Mouse (Mus musculus) thymus, postnatal 36 days (tissue): Measurements from ENCODE around the gene Rab33b.
"Not testable (repeated sequence)": the region's sequence is repeated elsewhere in the genome, so short reads cannot be mapped to it uniquely, and the experiment has no call there.

ENCODE experiments used
- DNase-seq, 2 experiments: peaks; one replicate each; pipeline ENCODE4 v3.0.0; 2022; ENCODE audit warnings: mixed read lengths in 2 of 2

Gene Rab33b

GRCm38 (mm10) chr3:51483741-51484359, at the start of gene Rab33b:
Rab33b (plus strand) TSS chr3:51483920.
- DNase-seq: peak; percentile 97

GRCm38 (mm10) chr3:51434364-51434763, 49.4 kb upstream of the Rab33b start:
- not testable (repeated sequence) for DNase-seq

GRCm38 (mm10) chr3:51434871-51435595, 48.7 kb upstream of the Rab33b start:
- no peak for DNase-seq

GRCm38 (mm10) chr3:51468530-51468929, 15.2 kb upstream of the Rab33b start:
- DNase-seq: no peak

- DNase-seq: no peak
Observed at GRCm38 (mm10) chr3:51475706-51476105, 8.0 kb upstream of the Rab33b start.

GRCm38 (mm10) chr3:51479893-51480292, 3.8 kb upstream of the Rab33b start:
- DNase-seq: no peak

- peak; percentile 32 to 46 for DNase-seq
Observed at GRCm38 (mm10) chr3:51481059-51481458, 2.7 kb upstream of the Rab33b start.

GRCm38 (mm10) chr3:51481881-51482280, 1.8 kb upstream of the Rab33b start:
- no peak for DNase-seq

- no peak for DNase-seq
Observed at GRCm38 (mm10) chr3:51482781-51483180, 939 bp upstream of the Rab33b start.

GRCm38 (mm10) chr3:51484370-51484769, 650 bp downstream of the Rab33b start:
- DNase-seq: no peak

GRCm38 (mm10) chr3:51485347-51485746, 1.6 kb downstream of the Rab33b start:
- no peak for DNase-seq

GRCm38 (mm10) chr3:51486491-51487195, 2.9 kb downstream of the Rab33b start:
- no peak for DNase-seq

GRCm38 (mm10) chr3:51490088-51490753, 6.5 kb downstream of the Rab33b start:
- no peak for DNase-seq

- DNase-seq: no peak
Observed at GRCm38 (mm10) chr3:51493272-51493838, 9.6 kb downstream of the Rab33b start.

- DNase-seq: no peak
Observed at GRCm38 (mm10) chr3:51494466-51494865, 10.7 kb downstream of the Rab33b start.

- no peak for DNase-seq
Observed at GRCm38 (mm10) chr3:51495646-51496045, 11.9 kb downstream of the Rab33b start.

GRCm38 (mm10) chr3:51497978-51498377, 14.3 kb downstream of the Rab33b start:
- no peak for DNase-seq

- DNase-seq: no peak
Observed at GRCm38 (mm10) chr3:51498659-51499058, 14.9 kb downstream of the Rab33b start.

- no peak for DNase-seq
Observed at GRCm38 (mm10) chr3:51499876-51500275, 16.2 kb downstream of the Rab33b start.

- no peak for DNase-seq
Observed at GRCm38 (mm10) chr3:51504385-51504952, 20.7 kb downstream of the Rab33b start.

GRCm38 (mm10) chr3:51505465-51505864, 21.7 kb downstream of the Rab33b start:
- no peak for DNase-seq

- peak; percentile 75 to 77 for DNase-seq
Observed at GRCm38 (mm10) chr3:51510903-51511302, 27.2 kb downstream of the Rab33b start.

- no peak for DNase-seq
Observed at GRCm38 (mm10) chr3:51511983-51512382, 28.3 kb downstream of the Rab33b start.
